Mouse (Mus musculus) midbrain, embryonic 16.5 days (tissue): ENCODE results near the gene Gm5891. TPM values are rescaled to one million over a fixed set of nuclear protein-coding genes. Genes with fewer than 3 reads are reported as not detected.
"Not testable (repeated sequence)": the region's sequence is repeated elsewhere in the genome, so short reads cannot be mapped to it uniquely, and the experiment has no call there.

Experiments
- ATAC-seq: fragments of 200-750 bp; cut with Nextera tagmentation; 2 replicates; pipeline ENCODE4 v1.8.0; 2017; ENCODE audit warnings: moderate TSS enrichment
- H3K27ac ChIP-seq: fragments of 300-500 bp; sonication (generic); 2 replicates; pipeline ENCODE4 v1.5.1; 2014; ENCODE audit warnings: mild to moderate bottlenecking, low read length, mixed read lengths
- H3K27me3 ChIP-seq: fragments of 300-500 bp; sonication (generic); 2 replicates; pipeline ENCODE4 v1.6.1; 2014; ENCODE audit warnings: low read depth, low read length, mixed read lengths; ENCODE audit not compliant: control insufficient read depth, insufficient read depth
- H3K36me3 ChIP-seq: fragments of 300-500 bp; sonication (generic); 2 replicates; pipeline ENCODE4 v1.6.1; 2014; ENCODE audit warnings: mild to moderate bottlenecking, low read length, moderate library complexity, mixed read lengths; ENCODE audit not compliant: control insufficient read depth, insufficient read depth
- H3K4me1 ChIP-seq: fragments of 300-500 bp; sonication (generic); 2 replicates; pipeline ENCODE4 v1.6.1; 2014; ENCODE audit warnings: mild to moderate bottlenecking, low read length, mixed read lengths; ENCODE audit not compliant: control insufficient read depth, insufficient read depth
- H3K4me2 ChIP-seq: fragments of 300-500 bp; sonication (generic); 2 replicates; pipeline ENCODE4 v1.6.1; 2014; ENCODE audit warnings: mild to moderate bottlenecking, low read length, mixed read lengths
- H3K4me3 ChIP-seq: fragments of 300-500 bp; sonication (generic); 2 replicates; pipeline ENCODE4 v1.5.1; 2014; ENCODE audit warnings: low read depth, mild to moderate bottlenecking, low read length, moderate library complexity, mixed read lengths
- H3K9ac ChIP-seq: fragments of 300-500 bp; sonication (generic); 2 replicates; pipeline ENCODE4 v1.6.1; 2014; ENCODE audit warnings: low read depth, low read length, mixed read lengths
- H3K9me3 ChIP-seq: fragments of 300-500 bp; sonication (generic); replicated peaks from 2 replicates; pipeline ENCODE4 v1.6.1; 2014; ENCODE audit warnings: mild to moderate bottlenecking, low read length, mixed read lengths; ENCODE audit not compliant: control insufficient read depth, poor library complexity, severe bottlenecking
- WGBS: fragments of 180-500 bp; shearing (Covaris S2); extraction: QIAGEN DNeasy Blood & Tissue Kit; methylation state at CpG from one replicate; pipeline ENCODE4 v1.1.7; 2014; 5-methylcytosine and 5-hydroxymethylcytosine counted together
- polyA plus RNA-seq: library from polyadenylated mRNA; unstranded; fragments of >200 nt; fragmentation: Nextera tagmentation; extraction: Ambion mirVana; gene quantifications from 2 replicates; pipeline ENCODE4 v1.2.1, GENCODE M21; 2015

The Gm5891 gene
- polyA plus RNA-seq: not detected in 2 replicates

DNA sequence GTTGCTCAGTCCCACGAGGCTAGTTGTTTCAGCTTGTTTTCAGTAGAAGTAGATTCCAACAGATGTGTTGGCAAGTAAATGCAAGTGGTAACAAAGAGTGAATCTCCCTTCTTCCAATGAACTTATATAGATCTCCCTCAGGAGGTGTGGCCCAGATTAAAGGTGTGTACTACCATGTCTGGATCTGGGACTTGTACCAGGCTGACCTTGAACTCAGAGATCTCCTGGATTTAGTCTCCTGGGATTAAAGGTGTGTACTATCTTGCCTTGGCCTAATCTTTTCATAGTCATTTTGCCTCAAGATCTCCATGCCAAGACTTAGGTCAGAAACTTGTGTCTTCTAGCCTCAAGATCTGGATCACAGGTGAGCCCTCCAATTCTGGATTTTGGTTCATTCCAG lies at the start of gene Gm5891:
Gene Gm5891, minus strand, starts transcription at position 101 of the 400 bp plus-strand sequence.
- H3K9ac ChIP-seq, ATAC-seq, H3K36me3 ChIP-seq, H3K4me3 ChIP-seq, H3K4me1 ChIP-seq, H3K9me3 ChIP-seq, H3K27me3 ChIP-seq, H3K27ac ChIP-seq, H3K4me2 ChIP-seq: not testable (repeated sequence)
- WGBS: no CpG with 5 or more reads among the region's 1 CpGs

Other genes starting within 250 kb of the Gm5891 start
- not detected in 2 replicates for gene Gm4175, start 159.8 kb downstream of the Gm5891 start, polyA plus RNA-seq
- gene Gm4177, start 124.6 kb downstream of the Gm5891 start, polyA plus RNA-seq: not detected in 2 replicates
- gene Vmn1r135, start 88.9 kb downstream of the Gm5891 start, polyA plus RNA-seq: not detected in 2 replicates
- not detected in 2 replicates for gene Gm5725, start 77.0 kb downstream of the Gm5891 start, polyA plus RNA-seq
- gene Vmn1r137, start 73.3 kb upstream of the Gm5891 start, polyA plus RNA-seq: not detected in 2 replicates
- not detected in 2 replicates for gene Vmn1r138, start 107.6 kb upstream of the Gm5891 start, polyA plus RNA-seq
- gene Gm6176, start 135.0 kb upstream of the Gm5891 start, polyA plus RNA-seq: not detected in 2 replicates
- gene Vmn1r139, start 147.8 kb upstream of the Gm5891 start, polyA plus RNA-seq: not detected in 2 replicates
- not detected in 2 replicates for gene Gm16451, start 197.0 kb upstream of the Gm5891 start, polyA plus RNA-seq
- not detected in 2 replicates for gene Gm10666, start 213.4 kb upstream of the Gm5891 start, polyA plus RNA-seq
- not detected in 2 replicates for gene Vmn1r142, start 242.7 kb upstream of the Gm5891 start, polyA plus RNA-seq